9 mouse cellular contexts compared by ENCODE assay signal in the genomic region with DNA sequence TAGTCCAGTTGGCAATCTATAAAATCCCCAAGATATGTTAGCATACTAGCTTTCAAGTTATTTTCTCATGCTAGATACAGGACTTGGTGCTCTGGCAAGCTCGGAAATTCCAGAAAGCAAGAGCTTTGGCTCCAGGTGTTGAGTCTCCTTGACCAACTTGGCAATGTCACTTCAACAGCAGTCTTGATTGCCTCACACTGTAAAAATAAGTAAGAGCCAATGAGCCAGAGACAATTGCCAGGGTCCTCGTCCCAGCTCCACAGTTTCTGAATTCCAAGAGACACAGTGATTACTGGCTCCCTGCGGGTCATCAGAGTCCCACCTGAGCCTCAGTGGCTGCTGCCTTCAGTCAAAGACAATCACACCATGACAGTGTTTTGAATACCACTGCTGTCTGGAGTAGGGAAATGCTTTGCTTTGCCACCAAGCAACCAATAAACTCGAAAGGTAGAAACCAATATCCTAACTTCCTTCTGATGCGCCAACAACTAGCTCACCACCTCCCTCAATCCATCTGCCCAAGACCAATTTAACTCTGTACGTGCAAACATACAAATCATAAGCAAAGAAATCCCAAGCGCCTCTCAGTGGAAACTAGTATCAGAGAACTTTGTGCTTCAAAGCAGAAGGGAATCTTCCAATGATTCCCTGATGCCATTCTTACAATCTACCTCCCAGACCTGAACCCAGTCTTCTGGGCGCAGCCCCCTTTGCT. TPM values are rescaled to one million over a fixed set of nuclear protein-coding genes. Genes with fewer than 3 reads are reported as not detected.
DNase-seq lines count a peak whose midpoint lies in the region; ATAC-seq and TF ChIP-seq lines count a peak whose summit lies in the region.
"Had no signal": no experiment of that assay in that cellular context is flagged by ENCODE, and none has a peak within 500 bp of the region (broad histone marks: within the 10 kb centered on the region; RNA-seq: fewer than 3 reads in every experiment).

No protein-coding gene starts in this region.

- no peaks in the 10 kb centered on the region for H3K27me3 ChIP-seq in heart, embryonic 10.5 days (ENCODE audit: insufficient read depth, poor library complexity, severe bottlenecking)
- H3K27me3 ChIP-seq in ES-Bruce4 (ENCODE audit: control insufficient read depth, insufficient read depth, low read length, poor library complexity, severe bottlenecking): no peaks in the 10 kb centered on the region
- no peaks in the 10 kb centered on the region for H3K27me3 ChIP-seq in liver, embryonic 16.5 days (ENCODE audit: control insufficient read depth, insufficient read depth, low read depth, low read length)

- H3K4me1 ChIP-seq in heart, embryonic 10.5 days: peaks cover 26% of the 10 kb centered on the region
- peaks cover 2% of the 10 kb centered on the region for H3K4me1 ChIP-seq in ES-Bruce4 (ENCODE audit: control insufficient read depth, insufficient read depth, low read length)
- peaks cover 53% of the 10 kb centered on the region for H3K4me1 ChIP-seq in liver, embryonic 16.5 days (ENCODE audit: control insufficient read depth, low read depth, low read length)

- no peak for TF ChIP-seq CTCF in ES-Bruce4 (IDR thresholded peaks at IDR 0.05; ENCODE audit: low read depth, low read length)

- TF ChIP-seq EP300 in ES-Bruce4 (IDR thresholded peaks at IDR 0.05; ENCODE audit: insufficient read depth, low read depth, low read length): no peak

- intact Hi-C loops in heart, postnatal 10 days (cut with DNase I): loop anchor here (5.0 kb wide), 1 partner anchor 127 kb away; a partner anchor contains a TSS

- H3K9ac ChIP-seq in ES-Bruce4 (ENCODE audit: low read depth, poor library complexity, severe bottlenecking): peak overlapping the region; percentile 71
- peak overlapping the region; percentile 83 for H3K9ac ChIP-seq in liver, embryonic 16.5 days (ENCODE audit: low read depth, low read length)

- peak overlapping the region; percentile 83 for H3K4me2 ChIP-seq in liver, embryonic 16.5 days (ENCODE audit: low read depth, low read length)

- H3K27ac ChIP-seq in heart, embryonic 10.5 days: peak overlapping the region; percentile 92
- no peak overlapping the region for H3K27ac ChIP-seq in ES-Bruce4 (ENCODE audit: insufficient read depth, low read length)
- peak overlapping the region; percentile 86 for H3K27ac ChIP-seq in liver, embryonic 16.5 days (ENCODE audit: low read length)

- DNase-seq in heart, embryonic 10.5 days (ENCODE audit: low spot score): no peak
- DNase-seq in heart, postnatal 10 days: no peak
- DNase-seq in gonadal fat pad, adult 2 months (ENCODE audit: low read depth): peak; percentile 47
- no peak for DNase-seq in layer of hippocampus, postnatal 36 days
- no peak for DNase-seq in thymus, postnatal 10 days (ENCODE audit: low spot score in 2 of 2)
- DNase-seq in adrenal gland, postnatal 36 days: no peak

- no peaks in the 10 kb centered on the region for H3K9me3 ChIP-seq in heart, embryonic 10.5 days
- no peaks in the 10 kb centered on the region for H3K9me3 ChIP-seq in ES-Bruce4 (replicated peaks; ENCODE audit: control insufficient read depth, insufficient read depth, low read length, poor library complexity, severe bottlenecking)
- no peaks in the 10 kb centered on the region for H3K9me3 ChIP-seq in liver, embryonic 16.5 days (replicated peaks; ENCODE audit: control insufficient read depth, low read length)

- WGBS in heart, embryonic 10.5 days: 43% methylated on average over 8 of the region's 8 CpGs
- WGBS in liver, embryonic 16.5 days (ENCODE audit: insufficient replicate concordance): 42% methylated on average over 8 of the region's 8 CpGs

- peaks cover 40% of the 10 kb centered on the region for H3K36me3 ChIP-seq in heart, embryonic 10.5 days
- H3K36me3 ChIP-seq in ES-Bruce4 (ENCODE audit: control insufficient read depth, insufficient read depth, low read length, poor library complexity, severe bottlenecking): peaks cover 21% of the 10 kb centered on the region
- H3K36me3 ChIP-seq in liver, embryonic 16.5 days (ENCODE audit: control insufficient read depth, insufficient read depth): peaks cover 11% of the 10 kb centered on the region

- no peak for ATAC-seq in liver, embryonic 16.5 days (ENCODE audit: low read depth)

- no peak for TF ChIP-seq POLR2A in ES-Bruce4 (IDR thresholded peaks at IDR 0.05; ENCODE audit: insufficient read depth, low read length)

- peak overlapping the region; percentile 80 for H3K4me3 ChIP-seq in heart, embryonic 10.5 days
- H3K4me3 ChIP-seq in ES-Bruce4 (ENCODE audit: low read depth, low read length): peak overlapping the region; percentile 82
- H3K4me3 ChIP-seq in liver, embryonic 16.5 days (ENCODE audit: low read depth, low read length): peak overlapping the region; percentile 71

RNA-seq across cellular contexts. Expression of a gene that starts 0.9 kb away (rescaled TPM):
- 12.6 and 13.0 TPM in 2 replicates for polyA plus RNA-seq in heart, embryonic 10.5 days (2016; fragmentation: Nextera tagmentation; extraction: Ambion mirVana)
- 10 to 100 TPM; 18.3 to 20.7 TPM for total RNA-seq in heart, postnatal 10 days (2021)
- 29.9 and 32.8 TPM in 2 replicates for polyA plus RNA-seq in ES-Bruce4 (2011; ENCODE audit: insufficient read depth, insufficient read length, low read depth, missing spikeins)
- 16.4 and 16.9 TPM in 2 replicates for polyA plus RNA-seq in gonadal fat pad, adult 2 months (2012; rRNA removed)
- 9.6 and 10.3 TPM in 2 replicates for polyA plus RNA-seq in liver, embryonic 16.5 days (2015; fragmentation: Nextera tagmentation; extraction: Ambion mirVana)
- 10 to 100 TPM; 35.1 to 36.5 TPM for total RNA-seq in layer of hippocampus, postnatal 36 days (2021)
- total RNA-seq in adrenal gland, postnatal 36 days (2021): 10 to 100 TPM; 13.9 to 14.9 TPM

RNA-seq across cellular contexts. Expression of a gene that starts 10.2 kb away (rescaled TPM):
- polyA plus RNA-seq in heart, embryonic 10.5 days (2016; fragmentation: Nextera tagmentation; extraction: Ambion mirVana): not detected in 2 replicates
- total RNA-seq in heart, postnatal 10 days (2021): not detected
- polyA plus RNA-seq in ES-Bruce4 (2011; ENCODE audit: insufficient read depth, insufficient read length, low read depth, missing spikeins): 0.69 and 0.94 TPM in 2 replicates
- not detected in 2 replicates for polyA plus RNA-seq in gonadal fat pad, adult 2 months (2012; rRNA removed)
- polyA plus RNA-seq in liver, embryonic 16.5 days (2015; fragmentation: Nextera tagmentation; extraction: Ambion mirVana): not detected in 2 replicates
- not detected for total RNA-seq in layer of hippocampus, postnatal 36 days (2021)
- total RNA-seq in adrenal gland, postnatal 36 days (2021): not detected
- total RNA-seq: hematopoietic stem cell, adult 5-6 weeks had no signal

RNA-seq across cellular contexts. Expression of a gene that starts 31.9 kb away (rescaled TPM):
- polyA plus RNA-seq in heart, embryonic 10.5 days (2016; fragmentation: Nextera tagmentation; extraction: Ambion mirVana): 13.7 and 16.5 TPM in 2 replicates
- total RNA-seq in heart, postnatal 10 days (2021): 1 to 10 TPM; 5.3 TPM
- 9.7 and 10.2 TPM in 2 replicates for polyA plus RNA-seq in ES-Bruce4 (2011; ENCODE audit: insufficient read depth, insufficient read length, low read depth, missing spikeins)
- 6.5 and 6.7 TPM in 2 replicates for polyA plus RNA-seq in gonadal fat pad, adult 2 months (2012; rRNA removed)
- 5.7 and 5.9 TPM in 2 replicates for polyA plus RNA-seq in liver, embryonic 16.5 days (2015; fragmentation: Nextera tagmentation; extraction: Ambion mirVana)
- total RNA-seq in layer of hippocampus, postnatal 36 days (2021): 1 to 10 TPM; 5.9 to 7.5 TPM
- total RNA-seq in adrenal gland, postnatal 36 days (2021): 1 to 10 TPM; 5.3 to 9.6 TPM

RNA-seq across cellular contexts. Expression of a gene that starts 46.8 kb away (rescaled TPM):
- 1.4 and 1.8 TPM in 2 replicates for polyA plus RNA-seq in heart, embryonic 10.5 days (2016; fragmentation: Nextera tagmentation; extraction: Ambion mirVana)
- 10 to 100 TPM; 16.0 to 19.3 TPM for total RNA-seq in heart, postnatal 10 days (2021)
- polyA plus RNA-seq in ES-Bruce4 (2011; ENCODE audit: insufficient read depth, insufficient read length, low read depth, missing spikeins): 3.0 and 5.4 TPM in 2 replicates
- 23.2 and 31.4 TPM in 2 replicates for polyA plus RNA-seq in gonadal fat pad, adult 2 months (2012; rRNA removed)
- polyA plus RNA-seq in liver, embryonic 16.5 days (2015; fragmentation: Nextera tagmentation; extraction: Ambion mirVana): 8.8 and 10.0 TPM in 2 replicates
- 1 to 10 TPM; 1.8 to 2.4 TPM for total RNA-seq in layer of hippocampus, postnatal 36 days (2021)
- total RNA-seq in adrenal gland, postnatal 36 days (2021): 10 to 100 TPM; 30.6 to 32.5 TPM
